Mouse (Mus musculus): ENCODE data around the gene Tmbim1.

GRCm38 (mm10) chr1:74335436-74336170 lies 30.2 kb upstream of the Tmbim1 start:
- no peak for TF ChIP-seq CTCF (IDR thresholded peaks at IDR 0.05; ENCODE audit: extremely low read depth, insufficient read depth, insufficient read length, insufficient replicate concordance)
- TF ChIP-seq POLR2A (IDR thresholded peaks at IDR 0.05; ENCODE audit: low read depth, low read length), result no peak
